Mouse (Mus musculus) midbrain, embryonic 14.5 days (tissue): Measurements from ENCODE around the gene Stau1. TPM values are rescaled to one million over a fixed set of nuclear protein-coding genes. Genes with fewer than 3 reads are reported as not detected.
"Not testable (repeated sequence)": the region's sequence is repeated elsewhere in the genome, so short reads cannot be mapped to it uniquely, and the experiment has no call there.

ENCODE experiments used
- ATAC-seq: fragments of 200-750 bp; cut with Nextera tagmentation; 2 replicates; pipeline ENCODE4 v1.8.0; 2017; ENCODE audit warnings: moderate number of reproducible peaks, moderate library complexity; ENCODE audit not compliant: low FRiP score, low TSS enrichment
- DNase-seq: peaks from one replicate; pipeline ENCODE4 v3.0.0-alpha.2; 2015
- H3K27ac ChIP-seq: fragments of 300-500 bp; sonication (generic); replicated peaks from 2 replicates; pipeline ENCODE4 v1.5.1; 2014; ENCODE audit warnings: mild to moderate bottlenecking, low read depth, low read length, moderate library complexity
- H3K27me3 ChIP-seq: fragments of 300-500 bp; sonication (generic); 2 replicates; pipeline ENCODE4 v1.6.1; 2014; ENCODE audit warnings: low read length, control low read depth, mixed read lengths; ENCODE audit not compliant: control insufficient read depth, insufficient read depth
- H3K36me3 ChIP-seq: fragments of 300-500 bp; sonication (generic); 2 replicates; pipeline ENCODE4 v1.6.1; 2014; ENCODE audit warnings: low read length, control low read depth; ENCODE audit not compliant: control insufficient read depth, insufficient read depth
- H3K4me1 ChIP-seq: fragments of 300-500 bp; sonication (generic); 2 replicates; pipeline ENCODE4 v1.6.1; 2014; ENCODE audit warnings: mild to moderate bottlenecking, antibody characterized with exemption, low read length, control low read depth; ENCODE audit not compliant: control insufficient read depth, insufficient read depth
- H3K4me2 ChIP-seq: fragments of 300-500 bp; sonication (generic); 2 replicates; pipeline ENCODE4 v1.6.1; 2014; ENCODE audit warnings: mild to moderate bottlenecking, low read length, moderate library complexity
- H3K4me3 ChIP-seq: fragments of 300-500 bp; sonication (generic); replicated peaks from 2 replicates; pipeline ENCODE4 v1.5.1; 2014; ENCODE audit warnings: low read depth, low read length
- H3K9ac ChIP-seq: fragments of 300-500 bp; sonication (generic); replicated peaks from 2 replicates; pipeline ENCODE4 v1.6.1; 2014; ENCODE audit warnings: mild to moderate bottlenecking, low read length, moderate library complexity
- H3K9me3 ChIP-seq: fragments of 300-500 bp; sonication (generic); 2 replicates; pipeline ENCODE4 v1.6.1; 2016; ENCODE audit warnings: low read length, control low read depth, mixed read lengths; ENCODE audit not compliant: control insufficient read depth
- WGBS: fragments of 180-500 bp; shearing (Covaris S2); extraction: QIAGEN DNeasy Blood & Tissue Kit; methylation state at CpG from one replicate; pipeline ENCODE4 v1.1.7; 2014; 5-methylcytosine and 5-hydroxymethylcytosine counted together
- polyA plus RNA-seq: library from polyadenylated mRNA; unstranded; fragments of >200 nt; fragmentation: Nextera tagmentation; extraction: Ambion mirVana; gene quantifications from 2 replicates; pipeline ENCODE4 v1.2.1, GENCODE M21; 2014

Gene Stau1
- polyA plus RNA-seq, 1 experiment from 2014 or later, result 109 TPM

- ATAC-seq, result peak; percentile 75
These were observed 19.3 kb upstream of the Stau1 start for GRCm38 (mm10) chr2:167015382-167015718.

GRCm38 (mm10) chr2:167014702-167015381 lies 18.7 kb upstream of the Stau1 start, which contains the start of gene Ddx27:
Gene Ddx27 (plus strand): TSS chr2:167015193.
- H3K4me2 ChIP-seq, result peak within 1 kb of the TSS; percentile 76
- DNase-seq, result peak; percentile 98
- H3K27ac ChIP-seq, result peak within 1 kb of the TSS; percentile 77
- H3K36me3 ChIP-seq, result peaks cover 21% of the 10 kb centered on the region
- no peaks in the 10 kb centered on the region for H3K9me3 ChIP-seq
- H3K4me1 ChIP-seq, result peaks cover 11% of the 10 kb centered on the region
- ATAC-seq, result peak; percentile 89
- peak within 1 kb of the TSS; percentile 71 for H3K9ac ChIP-seq
- 2% methylated on average over 37 of the region's 37 CpGs for WGBS
- H3K4me3 ChIP-seq, result peak within 1 kb of the TSS; percentile 92
- no peaks in the 10 kb centered on the region for H3K27me3 ChIP-seq

More at GRCm38 (mm10) chr2:167015382-167015718, 19.3 kb upstream of the Stau1 start:
- peak overlapping the region; percentile 76 for H3K4me2 ChIP-seq
- no peak for DNase-seq
- peaks cover 11% of the 10 kb centered on the region for H3K4me1 ChIP-seq
- H3K27ac ChIP-seq, result 0 out of 2 replicates have a peak overlapping the region, but pooled peaks have one; percentile 32
- under 1% methylated on average over 21 of the region's 21 CpGs for WGBS
- no peaks in the 10 kb centered on the region for H3K27me3 ChIP-seq
- H3K9me3 ChIP-seq, result no peaks in the 10 kb centered on the region
- H3K4me3 ChIP-seq, result peak overlapping the region; percentile 92
- H3K36me3 ChIP-seq, result peaks cover 26% of the 10 kb centered on the region
- peak overlapping the region; percentile 71 for H3K9ac ChIP-seq

GRCm38 (mm10) chr2:167010546-167010945 lies 14.4 kb upstream of the Stau1 start:
- Histone ChIP-seq H3K4me2 (no peak overlapping the region), H3K4me3 (no peak overlapping the region), H3K4me1 (peaks cover under 1% of the 10 kb centered on the region; the same call in 1 of the 2 replicates), H3K27ac (no peak overlapping the region), H3K27me3 (no peaks in the 10 kb centered on the region), H3K9me3 (no peaks in the 10 kb centered on the region), H3K36me3 (no peaks in the 10 kb centered on the region), H3K9ac (no peak overlapping the region)
- DNase-seq (no peak), ATAC-seq (no peak)
- WGBS, result 88% methylated on average over 3 of the region's 3 CpGs

- H3K36me3 ChIP-seq, result no peaks in the 10 kb centered on the region
- H3K9me3 ChIP-seq, result no peaks in the 10 kb centered on the region
- ATAC-seq (no peak), DNase-seq (no peak)
- H3K27me3 ChIP-seq, result no peaks in the 10 kb centered on the region
- H3K4me3 ChIP-seq, result no peak overlapping the region
- no peak overlapping the region for H3K4me2 ChIP-seq
- H3K9ac ChIP-seq, result no peak overlapping the region
- H3K4me1 ChIP-seq, result no peaks in the 10 kb centered on the region
- H3K27ac ChIP-seq, result no peak overlapping the region
- WGBS, result 78% methylated on average over 4 of the region's 4 CpGs
These were observed 13.4 kb upstream of the Stau1 start for GRCm38 (mm10) chr2:167009483-167009882.

- ATAC-seq, H3K4me3 ChIP-seq, H3K27ac ChIP-seq, H3K4me2 ChIP-seq, H3K36me3 ChIP-seq, H3K4me1 ChIP-seq, H3K27me3 ChIP-seq, H3K9ac ChIP-seq, H3K9me3 ChIP-seq, DNase-seq: not testable (repeated sequence)
- 95% methylated on average over 4 of the region's 4 CpGs for WGBS
These were observed 11.5 kb upstream of the Stau1 start for GRCm38 (mm10) chr2:167007565-167007964.

GRCm38 (mm10) chr2:167007001-167007491 lies 10.9 kb upstream of the Stau1 start:
- H3K4me1 ChIP-seq, result no peaks in the 10 kb centered on the region
- DNase-seq (no peak), ATAC-seq (no peak)
- no peak overlapping the region for H3K27ac ChIP-seq
- no peak overlapping the region for H3K4me2 ChIP-seq
- 71% methylated on average over 13 of the region's 13 CpGs for WGBS
- H3K9ac ChIP-seq, result no peak overlapping the region
- H3K27me3 ChIP-seq, result no peaks in the 10 kb centered on the region
- no peaks in the 10 kb centered on the region for H3K36me3 ChIP-seq
- no peaks in the 10 kb centered on the region for H3K9me3 ChIP-seq
- no peak overlapping the region for H3K4me3 ChIP-seq

GRCm38 (mm10) chr2:167006355-167006754 lies 10.3 kb upstream of the Stau1 start:
- H3K4me2 ChIP-seq, result no peak overlapping the region
- 95% methylated on average over 2 of the region's 2 CpGs for WGBS
- no peak for ATAC-seq
- H3K36me3 ChIP-seq, result no peaks in the 10 kb centered on the region
- no peaks in the 10 kb centered on the region for H3K4me1 ChIP-seq
- no peaks in the 10 kb centered on the region for H3K27me3 ChIP-seq
- H3K4me3 ChIP-seq, result no peak overlapping the region
- H3K9me3 ChIP-seq, result no peaks in the 10 kb centered on the region
- no peak overlapping the region for H3K9ac ChIP-seq
- no peak for DNase-seq
- no peak overlapping the region for H3K27ac ChIP-seq

GRCm38 (mm10) chr2:167004099-167004854 lies 8.2 kb upstream of the Stau1 start:
- no peak overlapping the region for H3K4me2 ChIP-seq
- 45% methylated on average over 8 of the region's 8 CpGs for WGBS
- H3K27ac ChIP-seq, result no peak overlapping the region
- H3K9me3 ChIP-seq, result no peaks in the 10 kb centered on the region
- no peak overlapping the region for H3K4me3 ChIP-seq
- no peak overlapping the region for H3K9ac ChIP-seq
- no peaks in the 10 kb centered on the region for H3K4me1 ChIP-seq
- no peaks in the 10 kb centered on the region for H3K27me3 ChIP-seq
- ATAC-seq (no peak), DNase-seq (peak; percentile 89)
- no peaks in the 10 kb centered on the region for H3K36me3 ChIP-seq
